Mouse (Mus musculus) cerebellum, adult 2 months (tissue): Measurements from ENCODE around the gene Hdac11.

Source experiments
- CTCF ChIP-seq: fragments of 200-500 bp; IDR thresholded peaks from 2 replicates; pipeline ENCODE4 v1.5.1; 2011; ENCODE audit warnings: low read depth, mild to moderate bottlenecking, control low read depth, low read length, moderate library complexity, borderline replicate concordance; ENCODE audit not compliant: insufficient read depth
- POLR2A ChIP-seq: fragments of 200-500 bp; IDR thresholded peaks from 2 replicates; pipeline ENCODE4 v1.6.1; 2011; ENCODE audit warnings: low read length, control low read depth, borderline replicate concordance; ENCODE audit not compliant: insufficient read depth

GRCm38 (mm10) chr6:91221094-91221493, 64.6 kb downstream of the Hdac11 start:
- no peak for TF ChIP-seq POLR2A
- TF ChIP-seq CTCF, result no peak
